Mouse (Mus musculus): Measurements from ENCODE around the gene Wfdc15a.

GRCm38 (mm10) chr2:164164941-164165340 lies 35.0 kb downstream of the Wfdc15a start:
- TF ChIP-seq CTCF (IDR thresholded peaks at IDR 0.05 in 2 of 3, conservative IDR thresholded peaks at IDR 0.05 in 1 of 3; ENCODE audit: control insufficient read depth in 1 of 3, insufficient read depth in 1 of 3, low read depth in 2 of 3, low read length in 3 of 3, poor library complexity in 1 of 3, severe bottlenecking in 1 of 3) (no peak), E2F4 (IDR thresholded peaks at IDR 0.05; ENCODE audit: borderline replicate concordance, low read depth, low read length) (no peak), NRF1 (IDR thresholded peaks at IDR 0.05; ENCODE audit: insufficient read depth, low read depth, low read length, poor library complexity, severe bottlenecking) (no peak), ZNF384 (IDR thresholded peaks at IDR 0.05; ENCODE audit: low read depth, low read length) (no peak)

Data from MEL (cell line).